Mouse (Mus musculus) cerebellum, adult 11 months (tissue): Measurements from ENCODE around the gene Exoc6.
A peak's percentile ranks its signal among the peaks of the same experiment; 100 is the strongest.
"Not testable (repeated sequence)": the region's sequence is repeated elsewhere in the genome, so short reads cannot be mapped to it uniquely, and the experiment has no call there.

Experiments
- DNase-seq: peaks from one replicate; pipeline ENCODE4 v3.0.0; 2022

The Exoc6 gene

GRCm38 (mm10) chr19:37540201-37540600 is 10.0 kb upstream of the Exoc6 start:
- no peak for DNase-seq

GRCm38 (mm10) chr19:37543537-37544326 is 6.5 kb upstream of the Exoc6 start:
- no peak for DNase-seq

GRCm38 (mm10) chr19:37544476-37544875 is 5.7 kb upstream of the Exoc6 start:
- DNase-seq: no peak

GRCm38 (mm10) chr19:37545231-37545630 is 5.0 kb upstream of the Exoc6 start:
- no peak for DNase-seq

- no peak for DNase-seq
Measured at GRCm38 (mm10) chr19:37545725-37546124, 4.5 kb upstream of the Exoc6 start.

GRCm38 (mm10) chr19:37546776-37547175 is 3.4 kb upstream of the Exoc6 start:
- no peak for DNase-seq

- DNase-seq: no peak
Measured at GRCm38 (mm10) chr19:37551040-37551566, 885 bp downstream of the Exoc6 start.

- no peak for DNase-seq
Measured at GRCm38 (mm10) chr19:37553376-37554265, 3.4 kb downstream of the Exoc6 start.

GRCm38 (mm10) chr19:37554266-37554650 is 4.0 kb downstream of the Exoc6 start:
- DNase-seq: not testable (repeated sequence)

GRCm38 (mm10) chr19:37555863-37556566 is 5.8 kb downstream of the Exoc6 start:
- no peak for DNase-seq

GRCm38 (mm10) chr19:37557898-37558297 is 7.7 kb downstream of the Exoc6 start:
- no peak for DNase-seq

- no peak for DNase-seq
Measured at GRCm38 (mm10) chr19:37559286-37560079, 9.3 kb downstream of the Exoc6 start.

- DNase-seq: no peak
Measured at GRCm38 (mm10) chr19:37560080-37560427, 9.8 kb downstream of the Exoc6 start.

- DNase-seq: no peak
Measured at GRCm38 (mm10) chr19:37561106-37561892, 11.1 kb downstream of the Exoc6 start.

GRCm38 (mm10) chr19:37563763-37564162 is 13.5 kb downstream of the Exoc6 start:
- peak; percentile 22 for DNase-seq

GRCm38 (mm10) chr19:37565806-37566205 is 15.6 kb downstream of the Exoc6 start:
- DNase-seq: no peak

- no peak for DNase-seq
Measured at GRCm38 (mm10) chr19:37569186-37569754, 19.1 kb downstream of the Exoc6 start.

- DNase-seq: no peak
Measured at GRCm38 (mm10) chr19:37570966-37571718, 20.9 kb downstream of the Exoc6 start.

- no peak for DNase-seq
Measured at GRCm38 (mm10) chr19:37574802-37575201, 24.6 kb downstream of the Exoc6 start.

GRCm38 (mm10) chr19:37579607-37580006 is 29.4 kb downstream of the Exoc6 start:
- no peak for DNase-seq
